Mouse (Mus musculus) kidney, embryonic 14.5 days (tissue): ENCODE measurements around the gene Fgd3. TPM values are rescaled to one million over a fixed set of nuclear protein-coding genes. Genes with fewer than 3 reads are reported as not detected.

Experiments
- ATAC-seq: fragments of 200-750 bp; cut with Nextera tagmentation; 2 replicates; pipeline ENCODE4 v1.8.0; 2017; ENCODE audit warnings: moderate number of reproducible peaks, mild to moderate bottlenecking, moderate TSS enrichment, moderate library complexity; ENCODE audit not compliant: low FRiP score, low TSS enrichment
- H3K27ac ChIP-seq: fragments of 300-500 bp; sonication (generic); 2 replicates; pipeline ENCODE4 v1.5.1; 2014; ENCODE audit warnings: low read depth, mild to moderate bottlenecking, low read length, moderate library complexity, mixed read lengths
- H3K27me3 ChIP-seq: fragments of 300-500 bp; sonication (generic); 2 replicates; pipeline ENCODE4 v1.6.1; 2014; ENCODE audit warnings: mild to moderate bottlenecking, low read length; ENCODE audit not compliant: control insufficient read depth, insufficient read depth
- H3K36me3 ChIP-seq: fragments of 300-500 bp; sonication (generic); 2 replicates; pipeline ENCODE4 v1.6.1; 2014; ENCODE audit warnings: low read length, mixed read lengths; ENCODE audit not compliant: control insufficient read depth, insufficient read depth
- H3K4me1 ChIP-seq: fragments of 300-500 bp; sonication (generic); 2 replicates; pipeline ENCODE4 v1.6.1; 2014; ENCODE audit warnings: low read length, mixed read lengths; ENCODE audit not compliant: control insufficient read depth, insufficient read depth
- H3K4me2 ChIP-seq: fragments of 300-500 bp; sonication (generic); replicated peaks from 2 replicates; pipeline ENCODE4 v1.6.1; 2014; ENCODE audit warnings: low read depth, mild to moderate bottlenecking, low read length
- H3K4me3 ChIP-seq: fragments of 300-500 bp; sonication (generic); 2 replicates; pipeline ENCODE4 v1.5.1; 2014; ENCODE audit warnings: mild to moderate bottlenecking, low read length
- H3K9ac ChIP-seq: fragments of 300-500 bp; sonication (generic); 2 replicates; pipeline ENCODE4 v1.6.1; 2014; ENCODE audit warnings: low read depth, mild to moderate bottlenecking, low read length, moderate library complexity
- H3K9me3 ChIP-seq: fragments of 300-500 bp; sonication (generic); 2 replicates; pipeline ENCODE4 v1.6.1; 2016; ENCODE audit warnings: low read length; ENCODE audit not compliant: control insufficient read depth
- WGBS: fragments of 180-500 bp; shearing (Covaris S2); extraction: QIAGEN DNeasy Blood & Tissue Kit; methylation state at CpG from one replicate; pipeline ENCODE4 v1.1.7; 2014; 5-methylcytosine and 5-hydroxymethylcytosine counted together
- polyA plus RNA-seq: library from polyadenylated mRNA; unstranded; fragments of >200 nt; fragmentation: Nextera tagmentation; extraction: Ambion mirVana; gene quantifications from 2 replicates; pipeline ENCODE4 v1.2.1, GENCODE M21; 2014

Gene Fgd3
- polyA plus RNA-seq, 1 experiment from 2014 or later, result 0.46 TPM

DNA sequence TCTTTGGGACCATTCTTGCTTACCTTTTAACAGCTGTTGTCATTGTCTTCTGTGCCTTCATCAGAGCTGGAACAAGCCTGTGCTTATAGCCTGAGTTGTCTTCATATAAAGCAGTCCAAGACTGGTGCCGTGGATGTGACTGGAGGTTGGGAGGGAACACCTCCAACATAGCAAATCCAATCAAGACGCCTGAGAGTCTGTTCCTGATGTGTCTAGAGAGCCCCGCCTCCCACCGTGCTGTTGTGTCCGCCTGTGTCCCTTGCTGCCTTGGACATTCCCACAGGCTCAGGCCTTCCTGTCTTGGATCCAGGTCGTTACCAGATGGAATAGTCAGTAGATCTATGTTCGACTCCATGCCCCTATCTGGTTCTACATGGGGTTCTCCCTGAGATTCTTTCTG lies 36.0 kb upstream of the Fgd3 start:
- Histone ChIP-seq H3K27me3 (no peaks in the 10 kb centered on the region), H3K4me3 (no peak overlapping the region), H3K36me3 (no peaks in the 10 kb centered on the region; the same call in 1 of the 2 replicates), H3K4me1 (no peaks in the 10 kb centered on the region), H3K9ac (no peak overlapping the region), H3K4me2 (no peak overlapping the region), H3K9me3 (no peaks in the 10 kb centered on the region), H3K27ac (no peak overlapping the region)
- ATAC-seq, result no peak
- WGBS, result 87% methylated on average over 7 of the region's 7 CpGs

DNA sequence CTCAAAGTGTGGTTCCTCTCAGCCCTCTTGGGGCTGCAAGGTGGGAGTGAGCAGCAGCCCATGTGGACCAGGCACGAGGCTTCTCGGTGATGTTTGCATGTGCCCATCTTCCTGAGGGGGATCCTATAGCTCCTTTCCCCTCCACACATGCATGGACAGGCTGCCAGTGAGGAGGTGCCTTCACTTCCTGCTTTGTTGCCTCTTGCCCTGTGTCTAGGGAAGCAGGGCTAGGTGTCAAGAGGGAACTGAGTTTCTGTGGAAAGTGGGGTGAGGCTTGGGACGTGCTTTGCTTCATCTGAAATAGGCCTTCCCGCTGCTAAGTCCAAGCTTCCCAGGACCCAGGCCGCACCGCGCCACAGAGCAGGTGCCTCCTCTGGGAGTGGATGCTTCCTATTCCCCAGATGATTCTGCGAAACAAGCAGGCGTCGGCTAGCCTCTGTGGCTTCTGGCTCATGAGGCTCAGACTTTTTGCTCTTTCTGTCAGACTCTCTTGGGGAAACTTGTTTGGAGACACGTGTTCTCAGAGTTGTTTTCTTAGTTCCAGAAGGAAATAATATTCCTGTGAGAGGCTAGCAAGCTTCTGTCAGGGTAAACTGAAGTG lies 35.5 kb upstream of the Fgd3 start:
- no peak overlapping the region for H3K4me2 ChIP-seq
- no peaks in the 10 kb centered on the region; the same call in 1 of the 2 replicates for H3K36me3 ChIP-seq
- no peak overlapping the region for H3K9ac ChIP-seq
- no peaks in the 10 kb centered on the region for H3K4me1 ChIP-seq
- H3K4me3 ChIP-seq, result no peak overlapping the region
- ATAC-seq, result no peak
- WGBS, result 89% methylated on average over 11 of the region's 11 CpGs
- H3K27ac ChIP-seq, result no peak overlapping the region
- no peaks in the 10 kb centered on the region for H3K27me3 ChIP-seq
- no peaks in the 10 kb centered on the region for H3K9me3 ChIP-seq

DNA sequence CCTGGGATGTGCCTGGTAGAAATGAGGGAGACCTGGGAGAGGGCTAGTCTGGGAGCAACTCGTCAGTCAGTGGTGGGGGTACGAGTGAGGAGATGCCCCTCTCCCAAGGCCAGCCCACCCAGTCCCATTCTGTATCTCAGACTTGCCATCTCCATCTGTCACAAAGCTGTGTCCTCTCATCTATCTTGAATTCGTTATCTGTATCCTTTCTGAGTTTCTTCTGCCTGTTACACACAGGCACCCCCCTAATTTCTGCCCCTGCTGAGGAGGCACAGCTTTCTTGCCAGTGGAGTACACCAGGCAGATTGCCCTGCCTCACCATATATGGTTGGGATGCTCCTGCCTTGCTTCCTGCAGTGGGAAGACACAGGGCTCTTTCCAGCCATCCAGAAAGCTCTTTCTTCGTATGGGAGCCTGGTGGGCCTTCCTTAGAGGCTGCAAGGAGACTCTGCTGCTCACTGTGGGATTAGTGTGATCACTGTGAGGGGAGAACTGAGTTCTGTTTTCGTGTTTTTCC lies 33.9 kb upstream of the Fgd3 start:
- H3K9ac ChIP-seq, result no peak overlapping the region
- no peaks in the 10 kb centered on the region; the same call in 1 of the 2 replicates for H3K36me3 ChIP-seq
- ATAC-seq, result no peak
- WGBS, result 83% methylated on average over 5 of the region's 5 CpGs
- no peaks in the 10 kb centered on the region for H3K27me3 ChIP-seq
- no peaks in the 10 kb centered on the region for H3K4me1 ChIP-seq
- no peak overlapping the region for H3K4me3 ChIP-seq
- no peak overlapping the region for H3K4me2 ChIP-seq
- H3K9me3 ChIP-seq, result no peaks in the 10 kb centered on the region
- H3K27ac ChIP-seq, result no peak overlapping the region

DNA sequence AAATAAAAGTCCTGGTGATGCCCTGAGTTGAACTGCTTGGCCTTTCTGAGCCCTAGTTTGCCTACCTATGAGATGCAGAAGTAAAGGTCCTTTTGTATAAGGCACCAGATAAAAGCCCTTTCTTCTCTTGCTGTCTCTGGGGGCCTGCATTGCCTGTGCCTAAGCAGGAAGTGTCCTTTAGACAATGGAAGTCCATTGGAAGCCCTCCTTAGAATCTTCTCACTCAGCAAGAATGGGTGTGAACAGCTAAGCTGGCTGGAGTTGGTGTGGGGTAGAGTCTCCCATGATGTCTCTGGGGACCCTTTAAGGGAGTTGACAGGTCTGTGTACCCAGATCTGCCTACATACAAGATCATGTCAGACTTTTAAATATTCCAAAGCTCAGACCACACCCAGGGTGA lies 33.3 kb upstream of the Fgd3 start:
- Histone ChIP-seq H3K9me3 (no peaks in the 10 kb centered on the region), H3K36me3 (no peaks in the 10 kb centered on the region; the same call in 1 of the 2 replicates), H3K9ac (no peak overlapping the region), H3K4me3 (no peak overlapping the region), H3K4me1 (no peaks in the 10 kb centered on the region), H3K4me2 (no peak overlapping the region), H3K27ac (no peak overlapping the region), H3K27me3 (no peaks in the 10 kb centered on the region)
- ATAC-seq, result no peak

DNA sequence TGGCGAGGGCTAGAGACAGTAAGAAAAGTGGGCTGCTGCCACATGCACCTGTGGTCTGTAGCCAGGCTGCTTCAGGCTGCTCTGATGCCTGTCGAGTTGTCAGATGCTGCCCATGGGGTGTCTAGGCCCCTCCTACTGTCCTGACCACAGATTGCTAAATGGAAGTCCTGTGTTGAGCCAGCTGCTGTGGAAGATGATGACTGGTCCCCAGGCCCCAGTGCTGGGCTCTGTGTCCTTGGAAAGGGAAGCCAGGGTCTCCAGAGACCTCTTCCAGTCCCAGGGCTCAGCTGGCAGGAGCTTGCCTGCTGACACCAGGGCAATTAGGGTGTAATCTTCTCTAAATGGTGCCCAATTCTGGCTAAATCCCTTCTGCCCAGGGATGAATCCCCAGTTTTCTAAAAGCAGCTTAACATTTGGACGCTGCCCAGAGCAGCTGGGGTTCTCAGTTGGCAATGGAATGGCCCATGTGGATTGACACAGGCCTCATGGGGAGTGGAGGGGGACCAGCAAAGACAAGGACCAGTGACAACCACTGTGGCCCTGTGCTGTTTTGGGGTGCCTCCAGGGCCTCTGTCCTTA lies 32.6 kb upstream of the Fgd3 start:
- H3K36me3 ChIP-seq, result no peaks in the 10 kb centered on the region; the same call in 1 of the 2 replicates
- no peaks in the 10 kb centered on the region for H3K4me1 ChIP-seq
- H3K4me3 ChIP-seq, result no peak overlapping the region
- H3K4me2 ChIP-seq, result no peak overlapping the region
- H3K9ac ChIP-seq, result no peak overlapping the region
- no peak overlapping the region for H3K27ac ChIP-seq
- H3K27me3 ChIP-seq, result no peaks in the 10 kb centered on the region
- no peaks in the 10 kb centered on the region for H3K9me3 ChIP-seq
- ATAC-seq, result no peak
- WGBS, result 76% methylated on average over 3 of the region's 3 CpGs

DNA sequence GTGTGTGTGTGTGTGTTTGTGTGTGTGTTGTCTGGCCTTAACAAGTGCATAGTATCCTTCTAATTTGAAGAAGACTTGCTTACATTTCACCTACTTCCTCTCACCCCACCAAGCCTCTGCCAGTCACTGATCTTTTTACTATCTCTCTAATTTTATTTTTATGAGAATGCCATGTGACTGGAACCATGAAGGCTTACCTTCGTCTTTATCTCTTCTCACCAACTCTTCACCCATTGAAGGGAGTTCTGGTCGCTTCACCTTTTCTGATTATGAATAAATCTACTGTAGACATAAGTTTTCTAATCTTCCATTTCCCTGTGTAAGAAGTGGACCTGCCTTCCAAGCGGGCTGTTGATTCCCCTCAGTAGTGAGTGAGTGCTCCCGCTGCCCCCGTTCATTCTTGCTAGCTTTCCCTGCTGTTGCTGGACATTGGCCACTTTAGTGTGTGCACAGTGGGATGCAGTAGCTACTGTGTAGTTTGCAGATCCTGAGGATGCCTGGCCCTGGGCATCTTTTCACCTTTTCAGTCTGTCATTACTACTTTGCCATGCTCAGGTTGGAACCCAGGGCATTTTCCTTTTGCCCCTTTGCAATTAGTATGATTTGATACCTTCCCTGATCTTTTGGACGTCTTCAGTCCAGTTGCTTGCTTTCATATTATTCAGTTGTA lies 29.9 kb upstream of the Fgd3 start:
- Histone ChIP-seq H3K27ac (no peak overlapping the region), H3K9ac (no peak overlapping the region), H3K36me3 (no peaks in the 10 kb centered on the region), H3K4me3 (no peak overlapping the region), H3K9me3 (no peaks in the 10 kb centered on the region), H3K4me1 (no peaks in the 10 kb centered on the region), H3K4me2 (no peak overlapping the region), H3K27me3 (no peaks in the 10 kb centered on the region)
- ATAC-seq, result no peak
- 86% methylated on average over 6 of the region's 6 CpGs for WGBS

DNA sequence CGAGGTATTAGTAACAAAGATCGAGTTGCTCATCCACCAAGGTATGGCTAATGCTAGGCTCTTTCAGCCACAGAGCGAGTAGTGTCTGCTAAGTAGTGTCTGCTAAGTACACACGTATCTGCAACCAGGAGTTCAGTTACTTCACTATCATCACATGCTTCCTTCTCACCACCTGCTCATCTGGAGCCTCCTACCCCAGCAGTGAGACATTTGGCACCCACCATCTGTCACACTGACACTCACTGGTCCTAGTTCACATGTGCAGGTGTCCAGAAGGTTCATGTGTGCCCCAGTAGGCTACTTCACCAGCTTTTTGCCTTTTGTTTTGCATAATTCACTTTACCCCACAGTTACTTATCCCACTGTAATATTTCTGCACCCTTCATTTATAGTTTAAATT lies 29.2 kb upstream of the Fgd3 start:
- H3K9me3 ChIP-seq, result no peaks in the 10 kb centered on the region
- no peak overlapping the region for H3K27ac ChIP-seq
- 85% methylated on average over 4 of the region's 4 CpGs for WGBS
- ATAC-seq, result no peak
- no peak overlapping the region for H3K4me2 ChIP-seq
- H3K36me3 ChIP-seq, result no peaks in the 10 kb centered on the region
- no peaks in the 10 kb centered on the region for H3K4me1 ChIP-seq
- no peak overlapping the region for H3K9ac ChIP-seq
- H3K4me3 ChIP-seq, result no peak overlapping the region
- H3K27me3 ChIP-seq, result no peaks in the 10 kb centered on the region

DNA sequence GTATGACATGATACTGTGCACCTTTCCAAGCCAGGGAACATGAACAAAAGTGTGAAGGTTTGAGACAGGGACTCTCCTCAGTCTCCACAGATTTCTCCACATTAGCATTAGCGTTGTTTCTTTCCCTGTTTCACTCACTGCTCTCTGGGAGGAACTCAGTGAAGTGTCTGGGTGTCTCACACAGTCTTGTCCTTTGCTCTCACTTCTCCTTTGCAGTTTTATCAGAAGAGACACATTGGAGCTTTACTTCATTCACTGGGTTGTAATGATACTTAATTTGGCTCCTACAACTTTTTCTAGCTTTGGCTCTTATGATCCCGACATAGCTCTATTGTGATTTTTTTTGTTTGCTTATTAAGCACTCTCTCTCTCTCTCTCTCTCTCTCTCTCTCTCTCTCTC lies 28.4 kb upstream of the Fgd3 start:
- Histone ChIP-seq H3K4me2 (no peak overlapping the region), H3K9ac (no peak overlapping the region), H3K27me3 (no peaks in the 10 kb centered on the region), H3K4me1 (no peaks in the 10 kb centered on the region), H3K27ac (no peak overlapping the region), H3K4me3 (no peak overlapping the region), H3K36me3 (no peaks in the 10 kb centered on the region), H3K9me3 (no peaks in the 10 kb centered on the region)
- 98% methylated on average over 2 of the region's 2 CpGs for WGBS
- no peak for ATAC-seq

DNA sequence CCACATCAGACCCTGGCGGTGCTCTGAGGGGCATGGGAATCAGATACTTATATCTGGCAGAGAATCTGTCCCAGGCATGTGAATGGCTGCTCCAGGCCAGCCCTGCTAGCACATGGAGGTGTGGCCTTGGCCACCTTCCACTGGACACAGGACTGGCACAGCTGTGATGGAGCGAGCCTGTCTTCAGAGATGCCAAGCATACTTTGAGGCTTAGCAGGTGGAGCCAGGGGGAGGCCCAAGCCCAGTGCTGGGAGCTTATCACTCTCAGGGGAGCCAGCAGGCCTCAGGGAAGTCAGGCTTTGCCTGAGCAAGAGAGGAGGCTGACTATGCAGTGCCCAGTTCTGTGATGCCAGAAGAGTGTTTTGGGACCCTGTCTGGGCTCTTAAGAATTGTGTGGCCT lies 25.4 kb upstream of the Fgd3 start:
- no peaks in the 10 kb centered on the region for H3K36me3 ChIP-seq
- no peak for ATAC-seq
- no peak overlapping the region for H3K4me3 ChIP-seq
- no peaks in the 10 kb centered on the region for H3K27me3 ChIP-seq
- H3K4me1 ChIP-seq, result peaks cover 16% of the 10 kb centered on the region
- WGBS, result 73% methylated on average over 2 of the region's 2 CpGs
- H3K27ac ChIP-seq, result no peak overlapping the region
- no peak overlapping the region for H3K9ac ChIP-seq
- no peak overlapping the region for H3K4me2 ChIP-seq
- no peaks in the 10 kb centered on the region for H3K9me3 ChIP-seq
